Mouse (Mus musculus) heart, adult 2 months (tissue): Measurements from ENCODE around the gene Olfr574. TPM values are rescaled to one million over a fixed set of nuclear protein-coding genes. Genes with fewer than 3 reads are reported as not detected.

Experiments
- DNase-seq, 2 experiments: peaks; one replicate each; pipeline ENCODE4 v3.0.0; 2021
- H3K27ac ChIP-seq: fragments of 200-600 bp; 2 replicates; pipeline ENCODE4 v1.8.1; 2022
- H3K27me3 ChIP-seq: fragments of 200-500 bp; 2 replicates; pipeline ENCODE4 v1.6.1; 2012; ENCODE audit warnings: mild to moderate bottlenecking, low read length, inconsistent platforms, mixed read lengths; ENCODE audit not compliant: control insufficient read depth, insufficient read depth
- H3K36me3 ChIP-seq: fragments of 200-500 bp; 2 replicates; pipeline ENCODE4 v1.6.1; 2012; ENCODE audit warnings: low read length, inconsistent platforms; ENCODE audit not compliant: control insufficient read depth, insufficient read depth
- H3K4me1 ChIP-seq: fragments of 200-500 bp; 2 replicates; pipeline ENCODE4 v1.6.1; 2011; ENCODE audit warnings: low read length; ENCODE audit not compliant: control insufficient read depth, insufficient read depth
- H3K4me3 ChIP-seq: fragments of 200-600 bp; 2 replicates; pipeline ENCODE4 v1.8.1; 2022
- H3K79me2 ChIP-seq: fragments of 200-500 bp; replicated peaks from 2 replicates; pipeline ENCODE4 v1.6.1; 2012; ENCODE audit warnings: mild to moderate bottlenecking, inconsistent platforms, low read length, moderate library complexity, mixed read lengths; ENCODE audit not compliant: control insufficient read depth, insufficient read depth
- H3K9ac ChIP-seq: fragments of 200-500 bp; 2 replicates; pipeline ENCODE4 v1.6.1; 2012; ENCODE audit warnings: low read depth, mild to moderate bottlenecking, control low read depth, inconsistent platforms, low read length, mixed read lengths
- CTCF ChIP-seq: fragments of 200-600 bp; IDR thresholded peaks from 2 replicates; pipeline ENCODE4 v1.8.1; 2022; ENCODE audit warnings: antibody characterized with exemption, mild to moderate bottlenecking, moderate library complexity
- EP300 ChIP-seq: fragments of 200-500 bp; IDR thresholded peaks from 2 replicates; pipeline ENCODE4 v1.6.1; 2011; ENCODE audit warnings: low read depth, low read length, control low read depth; ENCODE audit not compliant: insufficient read depth
- POLR2A ChIP-seq: fragments of 200-500 bp; IDR thresholded peaks from 2 replicates; pipeline ENCODE4 v1.6.1; 2011; ENCODE audit warnings: mild to moderate bottlenecking, low read depth, low read length, control low read depth; ENCODE audit not compliant: insufficient read depth
- WGBS: fragments of 180-500 bp; shearing (Covaris S2); methylation state at CpG from one replicate; pipeline ENCODE4 v1.1.7; 2018; 5-methylcytosine and 5-hydroxymethylcytosine counted together
- intact Hi-C: fragments of 180-260 bp; cut with DNase I; formaldehyde crosslinking; loops from one replicate; pipeline ENCODE4 v1.15.1; 2025
- long read RNA-seq: library from polyadenylated mRNA; stranded (forward); transcript quantifications from one replicate; pipeline ENCODE4 v2.0.0, GENCODE M21; 2021
- polyA plus RNA-seq: library from polyadenylated mRNA; depleted of rRNA; stranded (reverse); fragments of >200 nt; gene quantifications from 2 replicates; pipeline ENCODE4 v1.2.3, GENCODE M21; 2012; rRNA removed
- total RNA-seq, 2 experiments: library from RNA; stranded (reverse); gene quantifications; 2 replicates each; pipeline ENCODE4 v1.2.3; 2021

The Olfr574 gene
- total RNA-seq (not detected), polyA plus RNA-seq (not detected in 2 replicates)
- long read RNA-seq = 0 reads

DNA sequence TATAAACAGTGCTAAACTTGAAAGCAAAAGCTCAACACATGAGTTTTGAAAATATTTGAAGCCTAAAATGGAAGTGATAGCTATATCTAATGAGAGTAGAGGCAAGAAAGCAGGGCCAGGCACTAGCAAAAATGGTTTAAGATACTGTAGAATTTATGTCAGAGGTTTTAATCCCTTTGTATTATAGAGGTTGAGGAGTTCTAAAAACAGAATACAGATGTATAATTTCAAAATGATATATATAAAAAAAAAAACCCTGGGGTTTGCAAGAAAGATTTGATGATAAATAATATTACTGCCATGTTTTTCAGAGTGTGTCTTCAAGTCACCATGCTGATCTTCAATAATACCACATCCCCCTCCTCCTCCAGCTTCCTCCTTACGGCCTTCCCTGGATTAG is at the start of gene Olfr574:
Gene Olfr574 (plus strand): TSS at position 301 of the 400 bp plus-strand sequence.
- no peaks in the 10 kb centered on the region for H3K4me1 ChIP-seq
- WGBS = 88% methylated on average over 1 of the region's 1 CpGs

DNA sequence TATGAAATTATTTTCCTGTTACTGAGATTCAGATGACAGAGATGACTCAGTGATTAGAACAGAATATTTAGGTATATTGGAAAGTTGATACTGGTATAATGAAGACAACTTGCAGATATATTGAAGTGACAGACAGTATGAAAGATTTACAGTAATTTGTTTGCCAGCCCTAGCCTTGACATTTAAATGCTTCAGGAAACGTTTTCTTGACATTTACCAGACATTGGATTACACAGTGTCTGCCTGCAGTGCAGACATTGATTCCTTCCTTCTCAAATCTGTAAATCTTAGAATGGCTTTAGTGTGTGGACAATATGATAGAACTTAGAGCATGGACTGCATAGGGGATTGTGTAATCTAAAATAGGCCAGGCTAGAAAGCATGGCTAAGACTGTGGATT is 33.0 kb upstream of the Olfr574 start:
- DNase-seq = no peak
- Histone ChIP-seq H3K27ac (no peak overlapping the region), H3K79me2 (no peaks in the 10 kb centered on the region), H3K27me3 (no peaks in the 10 kb centered on the region), H3K9ac (no peak overlapping the region), H3K4me1 (no peaks in the 10 kb centered on the region), H3K36me3 (no peaks in the 10 kb centered on the region), H3K4me3 (no peak overlapping the region)
- 16% methylated on average over 1 of the region's 1 CpGs for WGBS
- TF ChIP-seq CTCF (no peak), EP300 (no peak), POLR2A (no peak)
- intact Hi-C loops = no loop called here

More for the DNA sequence above, at the start of gene Olfr574:
- intact Hi-C loops = no loop called here
- Histone ChIP-seq H3K27me3 (no peaks in the 10 kb centered on the region), H3K4me3 (no peak within 1 kb of the TSS), H3K9ac (no peak within 1 kb of the TSS), H3K79me2 (no peaks in the 10 kb centered on the region), H3K27ac (no peak within 1 kb of the TSS), H3K36me3 (no peaks in the 10 kb centered on the region)
- no peak for TF ChIP-seq EP300
- no peak for TF ChIP-seq CTCF
- no peak for TF ChIP-seq POLR2A
- no peak for DNase-seq

DNA sequence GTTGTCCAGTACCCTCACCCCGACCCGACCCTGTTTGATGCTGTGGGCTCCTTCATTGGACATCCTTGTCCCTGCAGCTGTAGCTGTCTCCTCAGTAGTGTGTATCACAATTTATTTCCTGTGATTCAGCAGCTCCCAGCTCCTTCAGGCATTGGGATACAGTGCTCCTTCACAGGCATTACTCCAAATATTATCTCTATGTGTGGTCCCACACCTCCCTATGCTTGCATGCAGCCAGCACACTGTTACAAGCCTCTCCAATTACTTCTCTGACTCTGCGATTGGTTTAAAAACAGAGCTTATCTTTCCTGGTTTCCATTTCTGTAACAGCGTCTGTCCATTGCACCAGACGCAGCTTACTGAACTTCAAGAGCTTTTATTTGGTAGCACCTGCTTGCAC is 31.9 kb upstream of the Olfr574 start:
- no peak for TF ChIP-seq CTCF
- TF ChIP-seq POLR2A = no peak
- no peak for TF ChIP-seq EP300
- no peak for DNase-seq
- no peak overlapping the region for H3K27ac ChIP-seq
- H3K27me3 ChIP-seq = no peaks in the 10 kb centered on the region
- 20% methylated on average over 5 of the region's 5 CpGs for WGBS
- no peak overlapping the region for H3K4me3 ChIP-seq
- no peaks in the 10 kb centered on the region for H3K4me1 ChIP-seq
- no peak overlapping the region for H3K9ac ChIP-seq
- H3K36me3 ChIP-seq = no peaks in the 10 kb centered on the region
- intact Hi-C loops = no loop called here
- H3K79me2 ChIP-seq = no peaks in the 10 kb centered on the region

DNA sequence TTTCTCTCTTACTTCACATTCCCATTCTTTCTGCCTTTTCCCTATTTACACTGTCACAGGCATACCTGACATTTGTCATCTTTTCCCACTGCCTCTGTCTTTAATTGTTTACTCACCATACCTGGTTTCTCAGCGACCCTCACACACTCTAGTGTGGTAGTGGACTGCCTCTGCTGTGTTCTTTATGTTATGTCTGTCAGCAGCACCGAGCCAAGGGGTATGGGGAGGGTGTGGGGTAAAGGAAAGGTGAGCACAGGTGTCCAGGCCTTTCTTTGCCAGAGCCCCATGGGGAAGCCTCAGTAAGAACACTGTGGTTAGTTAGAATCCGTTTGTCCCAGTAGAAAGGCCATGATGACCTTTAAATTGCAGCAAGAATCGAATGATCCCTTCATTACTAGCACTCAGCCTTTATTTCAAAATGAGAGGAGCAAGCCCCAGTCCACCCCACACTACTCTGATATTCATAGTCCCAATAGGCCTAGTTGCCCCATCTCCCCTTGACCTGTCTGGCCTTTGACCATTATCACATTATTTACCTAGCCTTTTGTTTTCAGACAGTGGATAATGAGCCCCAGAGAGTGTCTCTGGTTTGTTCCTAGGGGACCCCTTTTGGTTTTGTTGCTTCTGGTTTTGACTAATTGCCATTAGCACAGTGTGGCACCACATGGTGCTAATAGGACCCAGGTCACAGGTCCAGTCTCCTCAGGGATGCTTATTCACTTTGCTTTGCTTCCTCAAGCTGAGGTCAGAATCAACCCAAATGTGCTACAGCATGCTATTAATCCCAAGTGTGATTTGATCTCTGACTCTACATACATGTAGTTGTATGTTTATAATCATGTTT is 31.0 kb upstream of the Olfr574 start, which contains the start of gene Olfr571:
Gene Olfr571 (minus strand): TSS at position 505 of the 844 bp plus-strand sequence.
- H3K27ac ChIP-seq = no peak within 1 kb of the TSS
- no peak for DNase-seq
- no peak within 1 kb of the TSS for H3K4me3 ChIP-seq
- H3K36me3 ChIP-seq = no peaks in the 10 kb centered on the region
- no peaks in the 10 kb centered on the region for H3K79me2 ChIP-seq
- H3K4me1 ChIP-seq = no peaks in the 10 kb centered on the region
- WGBS = 70% methylated on average over 4 of the region's 4 CpGs
- no peak within 1 kb of the TSS for H3K9ac ChIP-seq
- intact Hi-C loops = no loop called here
- H3K27me3 ChIP-seq = no peaks in the 10 kb centered on the region
- no peak for TF ChIP-seq POLR2A
- no peak for TF ChIP-seq EP300
- no peak for TF ChIP-seq CTCF

DNA sequence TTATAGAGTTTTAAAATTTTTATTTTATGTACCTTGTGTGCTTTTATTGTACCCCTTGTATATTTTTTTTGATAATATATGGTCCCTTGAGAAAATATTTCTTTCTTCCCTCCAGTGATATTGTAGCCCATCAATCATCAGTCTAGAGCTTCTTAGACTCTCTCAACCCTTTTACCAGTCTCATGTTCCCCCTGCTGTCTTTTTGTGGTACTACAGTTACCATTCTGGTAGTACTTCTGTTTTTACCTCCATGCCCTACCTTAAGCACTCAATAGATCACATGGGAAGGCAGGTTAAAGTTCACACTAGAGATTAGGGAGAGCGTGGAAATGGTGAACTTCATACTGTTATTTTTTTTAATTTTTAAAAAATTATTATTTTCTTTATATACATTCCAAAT is 28.6 kb upstream of the Olfr574 start:
- TF ChIP-seq CTCF = peak; percentile 71
- no peak for TF ChIP-seq EP300
- no peak for TF ChIP-seq POLR2A
- H3K27me3 ChIP-seq = no peaks in the 10 kb centered on the region
- no peak overlapping the region for H3K9ac ChIP-seq
- H3K4me1 ChIP-seq = no peaks in the 10 kb centered on the region
- 3% methylated on average over 1 of the region's 1 CpGs for WGBS
- DNase-seq = no peak
- no peak overlapping the region for H3K4me3 ChIP-seq
- H3K36me3 ChIP-seq = no peaks in the 10 kb centered on the region
- no peak overlapping the region for H3K27ac ChIP-seq
- intact Hi-C loops = loop anchor here (1.0 to 2.0 kb wide), 2 partner anchors 257 to 406 kb away; no protein-coding TSS in a partner anchor
- H3K79me2 ChIP-seq = no peaks in the 10 kb centered on the region

DNA sequence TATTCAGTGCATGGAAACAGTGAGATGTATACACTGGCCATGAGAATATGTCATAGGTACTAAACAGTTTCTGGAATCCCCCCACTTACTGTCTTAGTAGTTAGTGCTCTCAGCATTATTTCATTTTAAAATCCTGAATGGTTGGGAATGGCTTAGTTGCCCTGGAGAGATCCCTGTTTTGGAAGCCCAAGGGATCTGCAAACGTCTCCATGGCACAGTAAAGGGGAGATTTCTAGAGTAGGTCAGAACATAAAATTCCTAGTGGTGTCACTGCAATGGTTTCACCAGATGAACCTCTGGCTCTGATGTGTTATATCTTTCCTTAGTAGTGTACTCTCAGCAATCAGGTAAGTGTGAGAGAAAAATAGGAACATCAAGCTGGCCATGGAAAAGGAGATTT is 24.2 kb upstream of the Olfr574 start, which contains the start of gene Olfr572:
Gene Olfr572 (plus strand): TSS at position 301 of the 400 bp plus-strand sequence.
- DNase-seq = no peak
- intact Hi-C loops = no loop called here
- Histone ChIP-seq H3K4me3 (no peak within 1 kb of the TSS), H3K9ac (no peak within 1 kb of the TSS), H3K36me3 (no peaks in the 10 kb centered on the region), H3K79me2 (no peaks in the 10 kb centered on the region), H3K27ac (no peak within 1 kb of the TSS), H3K4me1 (no peaks in the 10 kb centered on the region), H3K27me3 (no peaks in the 10 kb centered on the region)
- TF ChIP-seq EP300 = no peak
- TF ChIP-seq POLR2A = no peak
- TF ChIP-seq CTCF = no peak
- WGBS = 40% methylated on average over 1 of the region's 1 CpGs
